Comparison of ENCODE assay signal across 22 mouse cellular contexts in genomic region chr17:32068381-32068780, GRCm38 (mm10). TPM values are rescaled to one million over a fixed set of nuclear protein-coding genes. Genes with fewer than 3 reads are reported as not detected.
DNase-seq lines count a peak whose midpoint lies in the region; ATAC-seq and TF ChIP-seq lines count a peak whose summit lies in the region.
"Had no signal": no experiment of that assay in that cellular context is flagged by ENCODE, and none has a peak within 500 bp of the region (broad histone marks: within the 10 kb centered on the region; RNA-seq: fewer than 3 reads in every experiment).

No protein-coding gene starts in this region.

- H3K36me3 ChIP-seq in liver, embryonic 14.5 days (replicated peaks; ENCODE audit: control insufficient read depth, insufficient read depth, low read depth): no peaks in the 10 kb centered on the region
- H3K36me3 ChIP-seq in liver, postnatal 0 days (replicated peaks; ENCODE audit: insufficient read depth, low read length): no peaks in the 10 kb centered on the region
- H3K36me3 ChIP-seq in kidney, embryonic 15.5 days: no peaks in the 10 kb centered on the region
- H3K36me3 ChIP-seq in limb, embryonic 10.5 days: peaks cover 6% of the 10 kb centered on the region
- H3K36me3 ChIP-seq: forebrain, embryonic 10.5 days; hindbrain, embryonic 13.5 days; intestine, embryonic 15.5 days had no signal

- no peak for TF ChIP-seq CTCF in liver, embryonic 14.5 days (IDR thresholded peaks at IDR 0.05; ENCODE audit: low read depth)
- no peak for TF ChIP-seq CTCF in liver, postnatal 0 days (IDR thresholded peaks at IDR 0.05; ENCODE audit: low read depth)

- H3K9ac ChIP-seq in liver, embryonic 14.5 days (replicated peaks): no peak overlapping the region
- H3K9ac ChIP-seq in liver, postnatal 0 days (replicated peaks): no peak overlapping the region
- no peak overlapping the region for H3K9ac ChIP-seq in kidney, embryonic 15.5 days
- H3K9ac ChIP-seq: forebrain, embryonic 13.5 days; hindbrain, embryonic 13.5 days; intestine, embryonic 15.5 days had no signal

- 54% methylated on average over 11 of the region's 11 CpGs for WGBS in liver, embryonic 14.5 days (ENCODE audit: insufficient replicate concordance)
- WGBS in liver, postnatal 0 days (ENCODE audit: insufficient replicate concordance): 63% methylated on average over 11 of the region's 11 CpGs
- WGBS in kidney, embryonic 15.5 days: 84% methylated on average over 11 of the region's 11 CpGs
- WGBS in limb, embryonic 10.5 days: 91% methylated on average over 11 of the region's 11 CpGs

- ATAC-seq in liver, embryonic 14.5 days (ENCODE audit: insufficient read depth): 0 out of 2 replicates have a peak, but pooled peaks have one; percentile 31
- no peak for ATAC-seq in liver, postnatal 0 days
- ATAC-seq in kidney, embryonic 15.5 days (replicated peaks; ENCODE audit: low FRiP score): no peak
- ATAC-seq: forebrain, embryonic 13.5 days; forebrain, embryonic 16.5 days; hindbrain, embryonic 16.5 days; intestine, embryonic 15.5 days had no signal

- no peak for DNase-seq in liver, embryonic 14.5 days (ENCODE audit: low read depth in 3 of 3, low spot score in 3 of 3)
- no peak for DNase-seq in liver, postnatal 0 days
- DNase-seq in adrenal gland, adult 2 months: peak; percentile 74
- peak; percentile 68 for DNase-seq in adrenal gland, postnatal 14 days
- DNase-seq in neural tube, embryonic 10.5 days (ENCODE audit: extremely low spot score, low spot score): no peak
- no peak for DNase-seq in limb, embryonic 10.5 days (ENCODE audit: low spot score)
- DNase-seq: B cell, adult 2 months; cerebellum, adult 18-20 months; cerebellum, adult 9-10 months; cerebellum, postnatal 14 days; gastrocnemius, postnatal 10 days; heart, adult 11 months had no signal

- H3K4me3 ChIP-seq in liver, embryonic 14.5 days (ENCODE audit: insufficient read depth in 1 of 2, low read depth in 2 of 2, low read length in 2 of 2): no peak overlapping the region
- H3K4me3 ChIP-seq in liver, postnatal 0 days (ENCODE audit: low read depth, low read length): no peak overlapping the region
- H3K4me3 ChIP-seq in kidney, embryonic 15.5 days (replicated peaks): no peak overlapping the region
- no peak overlapping the region for H3K4me3 ChIP-seq in limb, embryonic 10.5 days
- H3K4me3 ChIP-seq: forebrain, embryonic 10.5 days; forebrain, embryonic 13.5 days; hindbrain, embryonic 10.5 days; hindbrain, embryonic 13.5 days; intestine, embryonic 15.5 days had no signal

- peaks cover 0 to 6% of the 10 kb centered on the region in 2 experiments; a peak in 2 of 4 replicates for H3K4me1 ChIP-seq in liver, embryonic 14.5 days (replicated peaks; ENCODE audit: control insufficient read depth in 2 of 2, insufficient read depth in 2 of 2, low read length in 1 of 2)
- no peaks in the 10 kb centered on the region for H3K4me1 ChIP-seq in liver, postnatal 0 days (ENCODE audit: insufficient read depth)
- H3K4me1 ChIP-seq in kidney, embryonic 15.5 days: no peaks in the 10 kb centered on the region
- 0 out of 2 replicates have a peak, but pooled peaks cover 1% of the 10 kb centered on the region for H3K4me1 ChIP-seq in limb, embryonic 10.5 days
- H3K4me1 ChIP-seq: forebrain, embryonic 13.5 days; intestine, embryonic 15.5 days had no signal

- no peaks in the 10 kb centered on the region for H3K27me3 ChIP-seq in liver, embryonic 14.5 days (ENCODE audit: control insufficient read depth, insufficient read depth, low read length)
- H3K27me3 ChIP-seq in liver, postnatal 0 days (ENCODE audit: insufficient read depth, low read length): no peaks in the 10 kb centered on the region
- no peaks in the 10 kb centered on the region for H3K27me3 ChIP-seq in kidney, embryonic 15.5 days
- H3K27me3 ChIP-seq in limb, embryonic 10.5 days (ENCODE audit: low read depth, poor library complexity, severe bottlenecking): no peaks in the 10 kb centered on the region
- H3K27me3 ChIP-seq: CH12.LX; forebrain, embryonic 13.5 days; hindbrain, embryonic 13.5 days; intestine, embryonic 15.5 days had no signal

- TF ChIP-seq EP300 in liver, embryonic 14.5 days (IDR thresholded peaks at IDR 0.05; ENCODE audit: low read depth): no peak
- no peak for TF ChIP-seq EP300 in liver, postnatal 0 days (IDR thresholded peaks at IDR 0.05; ENCODE audit: low read depth)

- no peak overlapping the region for H3K27ac ChIP-seq in liver, embryonic 14.5 days
- no peak overlapping the region for H3K27ac ChIP-seq in liver, postnatal 0 days (ENCODE audit: low read depth)
- H3K27ac ChIP-seq in kidney, embryonic 15.5 days: no peak overlapping the region
- no peak overlapping the region for H3K27ac ChIP-seq in limb, embryonic 10.5 days
- H3K27ac ChIP-seq: forebrain, embryonic 10.5 days; forebrain, embryonic 13.5 days; hindbrain, embryonic 10.5 days; hindbrain, embryonic 13.5 days; intestine, embryonic 15.5 days had no signal

- H3K9me3 ChIP-seq in liver, embryonic 14.5 days (ENCODE audit: control insufficient read depth, low read length): no peaks in the 10 kb centered on the region
- 0 out of 2 replicates have a peak, but pooled peaks cover 2% of the 10 kb centered on the region for H3K9me3 ChIP-seq in liver, postnatal 0 days (ENCODE audit: low read length)
- no peaks in the 10 kb centered on the region for H3K9me3 ChIP-seq in kidney, embryonic 15.5 days (replicated peaks)
- H3K9me3 ChIP-seq in limb, embryonic 10.5 days (replicated peaks): no peaks in the 10 kb centered on the region
- H3K9me3 ChIP-seq: hindbrain, embryonic 13.5 days; intestine, embryonic 15.5 days had no signal

- no peak overlapping the region for H3K4me2 ChIP-seq in liver, embryonic 14.5 days (ENCODE audit: low read depth)
- H3K4me2 ChIP-seq in liver, postnatal 0 days (ENCODE audit: low read depth, low read length): no peak overlapping the region
- no peak overlapping the region for H3K4me2 ChIP-seq in kidney, embryonic 15.5 days
- H3K4me2 ChIP-seq: forebrain, embryonic 13.5 days; heart, embryonic 11.5 days; hindbrain, embryonic 13.5 days; intestine, embryonic 15.5 days had no signal

RNA-seq across cellular contexts. Expression of gene Hsf2bp, which starts 32.2 kb away (rescaled TPM):
- 0.07 and 0.23 TPM in 2 replicates for polyA plus RNA-seq in liver, embryonic 14.5 days (2012; rRNA removed)
- polyA plus RNA-seq in liver, embryonic 14.5 days (2014; fragmentation: Nextera tagmentation; extraction: Ambion mirVana): 0.10 and 0.28 TPM in 2 replicates
- polyA plus RNA-seq in liver, postnatal 0 days (2015; fragmentation: Nextera tagmentation; extraction: Ambion mirVana): 0.21 and 0.42 TPM in 2 replicates
- total RNA-seq in adrenal gland, adult 2 months (2021): 1 to 10 TPM in 1 of 2 experiments, under 1 TPM in 1; 0.58 to 1.4 TPM
- polyA plus RNA-seq in adrenal gland, adult 2 months (2012; rRNA removed): not detected in 2 replicates
- 0.78 and 0.83 TPM in 2 replicates for total RNA-seq in adrenal gland, postnatal 14 days (2021)
- polyA plus RNA-seq in kidney, embryonic 15.5 days (2015; fragmentation: Nextera tagmentation; extraction: Ambion mirVana): 0.70 and 0.73 TPM in 2 replicates
- 0.63 and 0.79 TPM in 2 replicates for polyA plus RNA-seq in limb, embryonic 10.5 days (2016; fragmentation: Nextera tagmentation; extraction: Ambion mirVana)

RNA-seq across cellular contexts. Expression of gene Rrp1b, which starts 32.5 kb away (rescaled TPM):
- 5.2 and 9.1 TPM in 2 replicates for polyA plus RNA-seq in liver, embryonic 14.5 days (2012; rRNA removed)
- polyA plus RNA-seq in liver, embryonic 14.5 days (2014; fragmentation: Nextera tagmentation; extraction: Ambion mirVana): 17.7 and 22.1 TPM in 2 replicates
- 10.5 and 13.9 TPM in 2 replicates for polyA plus RNA-seq in liver, postnatal 0 days (2015; fragmentation: Nextera tagmentation; extraction: Ambion mirVana)
- total RNA-seq in adrenal gland, adult 2 months (2021): 10 to 100 TPM; 23.6 to 23.7 TPM
- polyA plus RNA-seq in adrenal gland, adult 2 months (2012; rRNA removed): 17.3 and 24.3 TPM in 2 replicates
- 24.8 and 26.3 TPM in 2 replicates for total RNA-seq in adrenal gland, postnatal 14 days (2021)
- polyA plus RNA-seq in kidney, embryonic 15.5 days (2015; fragmentation: Nextera tagmentation; extraction: Ambion mirVana): 71.0 and 73.6 TPM in 2 replicates
- 100 and 110 TPM in 2 replicates for polyA plus RNA-seq in limb, embryonic 10.5 days (2016; fragmentation: Nextera tagmentation; extraction: Ambion mirVana)

Comparison
In these comparisons a context has a peak if more than half of its experiments do, and no peak if none do; other contexts are left out.
1. DNase-seq: peak in adrenal gland, adult 2 months (single experiment) and adrenal gland, postnatal 14 days (single experiment); none in liver, embryonic 14.5 days (0 of 3), liver, postnatal 0 days (single experiment), neural tube, embryonic 10.5 days (single experiment) and limb, embryonic 10.5 days (single experiment).